Comparison of ENCODE assay signal across 9 mouse cellular contexts in genomic region chr8:71456906-71457305, GRCm38 (mm10). TPM values are rescaled to one million over a fixed set of nuclear protein-coding genes. Genes with fewer than 3 reads are reported as not detected.
DNase-seq lines count a peak whose midpoint lies in the region; ATAC-seq and TF ChIP-seq lines count a peak whose summit lies in the region.
"Had no signal": no experiment of that assay in that cellular context is flagged by ENCODE, and none has a peak within 500 bp of the region (broad histone marks: within the 10 kb centered on the region; RNA-seq: fewer than 3 reads in every experiment).

No protein-coding gene starts in this region.

- no peak for TF ChIP-seq CTCF in kidney, postnatal 0 days (IDR thresholded peaks at IDR 0.05; ENCODE audit: low read depth)
- TF ChIP-seq CTCF in E14TG2a.4 (conservative IDR thresholded peaks at IDR 0.05; ENCODE audit: low read length): no peak

- H3K4me3 ChIP-seq in kidney, postnatal 0 days (replicated peaks; ENCODE audit: low read depth, low read length): no peak overlapping the region
- H3K4me3 ChIP-seq in kidney, embryonic 15.5 days (replicated peaks): no peak overlapping the region
- peak overlapping the region; percentile 60 for H3K4me3 ChIP-seq in E14TG2a.4 (replicated peaks; ENCODE audit: low read length)
- no peak overlapping the region for H3K4me3 ChIP-seq in limb, embryonic 10.5 days

- no peak overlapping the region for H3K27ac ChIP-seq in kidney, postnatal 0 days
- no peak overlapping the region for H3K27ac ChIP-seq in kidney, embryonic 15.5 days
- H3K27ac ChIP-seq in limb, embryonic 10.5 days: no peak overlapping the region

- H3K27me3 ChIP-seq in kidney, postnatal 0 days (ENCODE audit: insufficient read depth, low read length): no peaks in the 10 kb centered on the region
- H3K27me3 ChIP-seq in kidney, embryonic 15.5 days: no peaks in the 10 kb centered on the region
- H3K27me3 ChIP-seq in E14TG2a.4 (ENCODE audit: insufficient read depth, low read length): peaks cover 80% of the 10 kb centered on the region
- peaks cover 21% of the 10 kb centered on the region for H3K27me3 ChIP-seq in limb, embryonic 10.5 days (ENCODE audit: low read depth, poor library complexity, severe bottlenecking)

- WGBS in kidney, postnatal 0 days: 52% methylated on average over 22 of the region's 22 CpGs
- WGBS in kidney, embryonic 15.5 days: 49% methylated on average over 22 of the region's 22 CpGs
- 37% methylated on average over 22 of the region's 22 CpGs for WGBS in limb, embryonic 10.5 days

- peaks cover 10% of the 10 kb centered on the region; the same call in 1 of the 2 replicates for H3K36me3 ChIP-seq in kidney, postnatal 0 days (ENCODE audit: insufficient read depth, low read length)
- peaks cover 45% of the 10 kb centered on the region for H3K36me3 ChIP-seq in kidney, embryonic 15.5 days
- no peaks in the 10 kb centered on the region for H3K36me3 ChIP-seq in E14TG2a.4 (ENCODE audit: insufficient read depth, low read length)
- H3K36me3 ChIP-seq in limb, embryonic 10.5 days: peaks cover 51% of the 10 kb centered on the region

- H3K9me3 ChIP-seq in kidney, postnatal 0 days (replicated peaks; ENCODE audit: low read length): no peaks in the 10 kb centered on the region
- no peaks in the 10 kb centered on the region for H3K9me3 ChIP-seq in kidney, embryonic 15.5 days (replicated peaks)
- no peaks in the 10 kb centered on the region for H3K9me3 ChIP-seq in E14TG2a.4 (ENCODE audit: low read length)
- no peaks in the 10 kb centered on the region for H3K9me3 ChIP-seq in limb, embryonic 10.5 days (replicated peaks)

- no peaks in the 10 kb centered on the region for H3K4me1 ChIP-seq in kidney, postnatal 0 days (replicated peaks; ENCODE audit: insufficient read depth, low read length)
- H3K4me1 ChIP-seq in kidney, embryonic 15.5 days: no peaks in the 10 kb centered on the region; the same call in 1 of the 2 replicates
- peaks cover 50% of the 10 kb centered on the region for H3K4me1 ChIP-seq in E14TG2a.4 (replicated peaks; ENCODE audit: low read depth, low read length)
- H3K4me1 ChIP-seq in limb, embryonic 10.5 days: peaks cover 18% of the 10 kb centered on the region

- intact Hi-C loops in gastrocnemius, postnatal 14 days (cut with DNase I; ENCODE audit: low total_unique reads): no loop called here

- no peak overlapping the region for H3K4me2 ChIP-seq in kidney, postnatal 0 days (ENCODE audit: low read length)
- H3K4me2 ChIP-seq in kidney, embryonic 15.5 days: no peak overlapping the region

- ATAC-seq in kidney, postnatal 0 days (replicated peaks; ENCODE audit: low FRiP score, low read depth): 0 out of 2 replicates have a peak, but pooled peaks have one; percentile 27
- ATAC-seq in kidney, embryonic 15.5 days (replicated peaks; ENCODE audit: low FRiP score): no peak
- ATAC-seq: Patski had no signal

- H3K9ac ChIP-seq in kidney, postnatal 0 days (ENCODE audit: low read depth, low read length): no peak overlapping the region
- H3K9ac ChIP-seq in kidney, embryonic 15.5 days: no peak overlapping the region

- peak; percentile 42 for DNase-seq in adrenal gland, postnatal 10 days
- no peak for DNase-seq in adrenal gland, postnatal 4 days (ENCODE audit: low spot score in 2 of 2)
- DNase-seq in kidney, postnatal 0 days (ENCODE audit: low spot score): no peak
- peak; percentile 31 for DNase-seq in limb, embryonic 10.5 days (ENCODE audit: low spot score)
- no peak for DNase-seq in B cell, adult 2 months
- no peak for DNase-seq in gastrocnemius, postnatal 14 days

RNA-seq across cellular contexts. Expression of gene Abhd8, which starts 6.5 kb away (rescaled TPM):
- 10 to 100 TPM; 38.8 to 47.5 TPM for total RNA-seq in adrenal gland, postnatal 10 days (2021)
- total RNA-seq in adrenal gland, postnatal 4 days (2021): 10 to 100 TPM; 58.9 to 65.9 TPM
- polyA plus RNA-seq in kidney, postnatal 0 days (2015; fragmentation: Nextera tagmentation; extraction: Ambion mirVana): 35.0 and 38.3 TPM in 2 replicates
- 42.8 and 47.0 TPM in 2 replicates for polyA plus RNA-seq in kidney, embryonic 15.5 days (2015; fragmentation: Nextera tagmentation; extraction: Ambion mirVana)
- 61.5 and 75.1 TPM in 2 replicates for polyA plus RNA-seq in limb, embryonic 10.5 days (2016; fragmentation: Nextera tagmentation; extraction: Ambion mirVana)
- total RNA-seq in gastrocnemius, postnatal 14 days (2021): 10 to 100 TPM; 22.8 to 27.6 TPM

RNA-seq across cellular contexts. Expression of gene Mrpl34, which starts 7.9 kb away (rescaled TPM):
- total RNA-seq in adrenal gland, postnatal 10 days (2021): 100 to 1,000 TPM; 141 to 156 TPM
- total RNA-seq in adrenal gland, postnatal 4 days (2021): 10 to 100 TPM; 87.7 to 89.8 TPM
- polyA plus RNA-seq in kidney, postnatal 0 days (2015; fragmentation: Nextera tagmentation; extraction: Ambion mirVana): 242 and 245 TPM in 2 replicates
- polyA plus RNA-seq in kidney, embryonic 15.5 days (2015; fragmentation: Nextera tagmentation; extraction: Ambion mirVana): 178 and 198 TPM in 2 replicates
- 231 and 263 TPM in 2 replicates for polyA plus RNA-seq in limb, embryonic 10.5 days (2016; fragmentation: Nextera tagmentation; extraction: Ambion mirVana)
- total RNA-seq in gastrocnemius, postnatal 14 days (2021): 10 to 100 TPM; 44.0 to 45.2 TPM

RNA-seq across cellular contexts. Expression of gene Dda1, which starts 12.1 kb away (rescaled TPM):
- 10 to 100 TPM; 46.1 to 48.5 TPM for total RNA-seq in adrenal gland, postnatal 10 days (2021)
- total RNA-seq in adrenal gland, postnatal 4 days (2021): 10 to 100 TPM; 61.2 to 61.4 TPM
- 88.0 and 93.7 TPM in 2 replicates for polyA plus RNA-seq in kidney, postnatal 0 days (2015; fragmentation: Nextera tagmentation; extraction: Ambion mirVana)
- 98.1 and 106 TPM in 2 replicates for polyA plus RNA-seq in kidney, embryonic 15.5 days (2015; fragmentation: Nextera tagmentation; extraction: Ambion mirVana)
- 130 and 138 TPM in 2 replicates for polyA plus RNA-seq in limb, embryonic 10.5 days (2016; fragmentation: Nextera tagmentation; extraction: Ambion mirVana)
- 10 to 100 TPM; 28.3 to 31.8 TPM for total RNA-seq in gastrocnemius, postnatal 14 days (2021)

RNA-seq across cellular contexts. Expression of gene Ano8, which starts 28.9 kb away (rescaled TPM):
- 10 to 100 TPM; 14.1 to 21.4 TPM for total RNA-seq in adrenal gland, postnatal 10 days (2021)
- total RNA-seq in adrenal gland, postnatal 4 days (2021): 10 to 100 TPM; 25.9 to 26.3 TPM
- 0.84 and 1.4 TPM in 2 replicates for polyA plus RNA-seq in kidney, postnatal 0 days (2015; fragmentation: Nextera tagmentation; extraction: Ambion mirVana)
- polyA plus RNA-seq in kidney, embryonic 15.5 days (2015; fragmentation: Nextera tagmentation; extraction: Ambion mirVana): 1.4 and 2.0 TPM in 2 replicates
- 2.7 and 3.5 TPM in 2 replicates for polyA plus RNA-seq in limb, embryonic 10.5 days (2016; fragmentation: Nextera tagmentation; extraction: Ambion mirVana)
- total RNA-seq in gastrocnemius, postnatal 14 days (2021): 10 to 100 TPM; 14.4 to 16.2 TPM

RNA-seq across cellular contexts. Expression of gene Gtpbp3, which starts 31.0 kb away (rescaled TPM):
- 10 to 100 TPM; 18.5 to 29.5 TPM for total RNA-seq in adrenal gland, postnatal 10 days (2021)
- total RNA-seq in adrenal gland, postnatal 4 days (2021): 10 to 100 TPM; 30.6 to 32.0 TPM
- polyA plus RNA-seq in kidney, postnatal 0 days (2015; fragmentation: Nextera tagmentation; extraction: Ambion mirVana): 14.5 and 14.6 TPM in 2 replicates
- polyA plus RNA-seq in kidney, embryonic 15.5 days (2015; fragmentation: Nextera tagmentation; extraction: Ambion mirVana): 21.3 and 22.9 TPM in 2 replicates
- 26.8 and 28.2 TPM in 2 replicates for polyA plus RNA-seq in limb, embryonic 10.5 days (2016; fragmentation: Nextera tagmentation; extraction: Ambion mirVana)
- total RNA-seq in gastrocnemius, postnatal 14 days (2021): 1 to 10 TPM; 7.5 to 8.5 TPM

Comparison
In these comparisons a context has a peak if more than half of its experiments do, and no peak if none do; other contexts are left out.
1. DNase-seq: peak in adrenal gland, postnatal 10 days (single experiment) and limb, embryonic 10.5 days (single experiment); none in adrenal gland, postnatal 4 days (0 of 2), kidney, postnatal 0 days (single experiment), B cell, adult 2 months (0 of 2) and gastrocnemius, postnatal 14 days (single experiment).